Mouse (Mus musculus) testis, adult 2 months (tissue): ENCODE results near the gene Gosr2.

Experiments
- CTCF ChIP-seq: fragments of 200-500 bp; IDR thresholded peaks from 2 replicates; pipeline ENCODE4 v1.5.1; 2012; ENCODE audit warnings: low read depth, mild to moderate bottlenecking, inconsistent platforms, low read length, moderate library complexity; ENCODE audit not compliant: control insufficient read depth, insufficient read depth, insufficient replicate concordance
- POLR2A ChIP-seq: fragments of 200-500 bp; IDR thresholded peaks from 2 replicates; pipeline ENCODE4 v1.6.1; 2012; ENCODE audit warnings: low read depth, mild to moderate bottlenecking, inconsistent platforms, low read length, moderate library complexity; ENCODE audit not compliant: control insufficient read depth

- TF ChIP-seq CTCF (no peak), POLR2A (no peak)
Observed at GRCm38 (mm10) chr11:103665695-103666094, 32.0 kb downstream of the Gosr2 start.
